Comparison of ENCODE assay signal across 26 mouse cellular contexts in genomic region chr5:64516115-64516665, GRCm38 (mm10).
DNase-seq lines count a peak whose midpoint lies in the region; ATAC-seq and TF ChIP-seq lines count a peak whose summit lies in the region.
"Had no signal": no experiment of that assay in that cellular context is flagged by ENCODE, and none has a peak within 500 bp of the region (broad histone marks: within the 10 kb centered on the region; RNA-seq: fewer than 3 reads in every experiment).

No protein-coding gene starts in this region.

- 93% methylated on average over 13 of the region's 13 CpGs for WGBS in hindbrain, embryonic 10.5 days
- WGBS in hindbrain, embryonic 16.5 days = 90% methylated on average over 13 of the region's 13 CpGs
- WGBS in kidney, postnatal 0 days = 76% methylated on average over 13 of the region's 13 CpGs
- WGBS in kidney, embryonic 15.5 days = 83% methylated on average over 13 of the region's 13 CpGs
- WGBS in intestine, embryonic 16.5 days = 66% methylated on average over 13 of the region's 13 CpGs

- H3K27me3 ChIP-seq in hindbrain, embryonic 10.5 days (ENCODE audit: insufficient read depth, poor library complexity, severe bottlenecking) = no peaks in the 10 kb centered on the region
- no peaks in the 10 kb centered on the region; the same call in 1 of the 2 replicates for H3K27me3 ChIP-seq in hindbrain, embryonic 16.5 days (replicated peaks; ENCODE audit: control insufficient read depth, insufficient read depth, low read length)
- no peaks in the 10 kb centered on the region for H3K27me3 ChIP-seq in kidney, postnatal 0 days (ENCODE audit: insufficient read depth, low read length)
- no peaks in the 10 kb centered on the region for H3K27me3 ChIP-seq in kidney, embryonic 15.5 days
- no peaks in the 10 kb centered on the region for H3K27me3 ChIP-seq in intestine, embryonic 16.5 days (replicated peaks; ENCODE audit: control insufficient read depth, insufficient read depth, low read length)
- H3K27me3 ChIP-seq: limb, embryonic 12.5 days; liver, embryonic 15.5 days; neural tube, embryonic 15.5 days had no signal

- no peak overlapping the region for H3K4me2 ChIP-seq in hindbrain, embryonic 16.5 days (ENCODE audit: low read length)
- no peak overlapping the region for H3K4me2 ChIP-seq in kidney, postnatal 0 days (ENCODE audit: low read length)
- no peak overlapping the region for H3K4me2 ChIP-seq in kidney, embryonic 15.5 days
- H3K4me2 ChIP-seq in intestine, embryonic 16.5 days (ENCODE audit: low read depth, low read length) = peak overlapping the region; percentile 17; the same call in 1 of the 2 replicates
- H3K4me2 ChIP-seq: heart, embryonic 11.5 days; hindbrain, embryonic 14.5 days; limb, embryonic 12.5 days; liver, embryonic 15.5 days; lung, embryonic 14.5 days; neural tube, embryonic 15.5 days had no signal

- no peak for TF ChIP-seq CTCF in kidney, postnatal 0 days (IDR thresholded peaks at IDR 0.05; ENCODE audit: low read depth)

- no peaks in the 10 kb centered on the region for H3K9me3 ChIP-seq in hindbrain, embryonic 10.5 days
- no peaks in the 10 kb centered on the region for H3K9me3 ChIP-seq in hindbrain, embryonic 16.5 days (ENCODE audit: control insufficient read depth, low read length)
- no peaks in the 10 kb centered on the region for H3K9me3 ChIP-seq in kidney, postnatal 0 days (replicated peaks; ENCODE audit: low read length)
- no peaks in the 10 kb centered on the region for H3K9me3 ChIP-seq in kidney, embryonic 15.5 days (replicated peaks)
- H3K9me3 ChIP-seq in intestine, embryonic 16.5 days (ENCODE audit: control insufficient read depth, low read length) = no peaks in the 10 kb centered on the region
- H3K9me3 ChIP-seq: limb, embryonic 12.5 days; liver, embryonic 15.5 days; neural tube, embryonic 15.5 days had no signal

- H3K36me3 ChIP-seq in hindbrain, embryonic 10.5 days = no peaks in the 10 kb centered on the region
- H3K36me3 ChIP-seq in hindbrain, embryonic 16.5 days (ENCODE audit: control insufficient read depth, insufficient read depth, low read length) = no peaks in the 10 kb centered on the region
- no peaks in the 10 kb centered on the region for H3K36me3 ChIP-seq in kidney, postnatal 0 days (ENCODE audit: insufficient read depth, low read length)
- no peaks in the 10 kb centered on the region for H3K36me3 ChIP-seq in kidney, embryonic 15.5 days
- H3K36me3 ChIP-seq in intestine, embryonic 16.5 days (ENCODE audit: control insufficient read depth, insufficient read depth, low read length) = no peaks in the 10 kb centered on the region
- H3K36me3 ChIP-seq: limb, embryonic 12.5 days; liver, embryonic 15.5 days; neural tube, embryonic 15.5 days had no signal

- ATAC-seq in hindbrain, embryonic 16.5 days = no peak
- peak; percentile 73 for ATAC-seq in kidney, postnatal 0 days (replicated peaks; ENCODE audit: low FRiP score, low read depth)
- ATAC-seq in kidney, embryonic 15.5 days (replicated peaks; ENCODE audit: low FRiP score) = no peak
- peak; percentile 83 for ATAC-seq in intestine, embryonic 16.5 days
- ATAC-seq: CD4-positive, CD25-positive, alpha-beta regulatory T cell, adult 4 months; forebrain, embryonic 16.5 days; inflammation-experienced regulatory T-cells, adult 6 months had no signal

- peak overlapping the region; percentile 25; the same call in 1 of the 2 replicates for H3K27ac ChIP-seq in hindbrain, embryonic 10.5 days
- H3K27ac ChIP-seq in hindbrain, embryonic 16.5 days (ENCODE audit: low read depth, low read length) = no peak overlapping the region
- no peak overlapping the region for H3K27ac ChIP-seq in kidney, postnatal 0 days
- no peak overlapping the region for H3K27ac ChIP-seq in kidney, embryonic 15.5 days
- H3K27ac ChIP-seq in intestine, embryonic 16.5 days (ENCODE audit: low read length) = peak overlapping the region; percentile 53
- H3K27ac ChIP-seq: hindbrain, embryonic 14.5 days; limb, embryonic 12.5 days; liver, embryonic 15.5 days; neural tube, embryonic 15.5 days had no signal

- H3K4me1 ChIP-seq in hindbrain, embryonic 10.5 days (replicated peaks) = peaks cover 13% of the 10 kb centered on the region
- no peaks in the 10 kb centered on the region for H3K4me1 ChIP-seq in hindbrain, embryonic 16.5 days (ENCODE audit: control insufficient read depth, insufficient read depth, low read depth, low read length)
- H3K4me1 ChIP-seq in kidney, postnatal 0 days (replicated peaks; ENCODE audit: insufficient read depth, low read length) = no peaks in the 10 kb centered on the region
- H3K4me1 ChIP-seq in kidney, embryonic 15.5 days = 0 out of 2 replicates have a peak, but pooled peaks cover 4% of the 10 kb centered on the region
- peaks cover 16% of the 10 kb centered on the region for H3K4me1 ChIP-seq in intestine, embryonic 16.5 days (ENCODE audit: control insufficient read depth, insufficient read depth, low read length)
- H3K4me1 ChIP-seq: liver, embryonic 15.5 days; neural tube, embryonic 15.5 days had no signal

- no peak for DNase-seq in hindbrain, embryonic 10.5 days (ENCODE audit: low spot score)
- DNase-seq in kidney, postnatal 0 days (ENCODE audit: low spot score) = no peak
- peak; percentile 44 for DNase-seq in yolk sac, embryonic 10.5 days (ENCODE audit: low spot score)
- no peak for DNase-seq in testis, postnatal 14 days (ENCODE audit: low spot score)
- DNase-seq: adrenal gland, postnatal 25 days; cerebellum, adult 18-20 months; cerebellum, postnatal 10 days; gastrocnemius, postnatal 10 days; heart, postnatal 4 days; layer of hippocampus, adult 9-11 months; lung, embryonic 14.5 days; lung, postnatal 14 days; midbrain, embryonic 14.5 days; right cerebral cortex, adult 18-20 months had no signal

- H3K9ac ChIP-seq in hindbrain, embryonic 16.5 days (ENCODE audit: low read depth, low read length) = no peak overlapping the region
- no peak overlapping the region for H3K9ac ChIP-seq in kidney, postnatal 0 days (ENCODE audit: low read depth, low read length)
- no peak overlapping the region for H3K9ac ChIP-seq in kidney, embryonic 15.5 days
- no peak overlapping the region for H3K9ac ChIP-seq in intestine, embryonic 16.5 days (ENCODE audit: low read depth, low read length)
- H3K9ac ChIP-seq: hindbrain, embryonic 14.5 days; limb, embryonic 12.5 days; liver, embryonic 15.5 days; lung, embryonic 14.5 days; neural tube, embryonic 15.5 days had no signal

- no peak overlapping the region for H3K4me3 ChIP-seq in hindbrain, embryonic 10.5 days
- no peak overlapping the region for H3K4me3 ChIP-seq in hindbrain, embryonic 16.5 days (ENCODE audit: low read length)
- no peak overlapping the region for H3K4me3 ChIP-seq in kidney, postnatal 0 days (replicated peaks; ENCODE audit: low read depth, low read length)
- H3K4me3 ChIP-seq in kidney, embryonic 15.5 days (replicated peaks) = no peak overlapping the region
- H3K4me3 ChIP-seq in intestine, embryonic 16.5 days (ENCODE audit: low read length) = peak overlapping the region; percentile 4; the same call in 1 of the 2 replicates
- H3K4me3 ChIP-seq: erythroblast, embryonic 14.5 days; limb, embryonic 12.5 days; liver, embryonic 15.5 days; neural tube, embryonic 15.5 days had no signal

Comparison
In these comparisons a context has a peak if more than half of its experiments do, and no peak if none do; other contexts are left out.
1. H3K27ac ChIP-seq: peak in hindbrain, embryonic 10.5 days (single experiment) and intestine, embryonic 16.5 days (single experiment); none in hindbrain, embryonic 16.5 days (single experiment), kidney, postnatal 0 days (single experiment) and kidney, embryonic 15.5 days (single experiment).
2. ATAC-seq: peak in kidney, postnatal 0 days (single experiment) and intestine, embryonic 16.5 days (single experiment); none in hindbrain, embryonic 16.5 days (single experiment) and kidney, embryonic 15.5 days (single experiment).